Mouse (Mus musculus) layer of hippocampus, adult 18-20 months (tissue): ENCODE measurements at regions not wholly inside any gene's neighbourhood (a gene's known extent, or its start where the extent isn't known, plus 50 kb on each side); places are given as distances from the start of the nearest gene placed in this dataset.

Experiments
- DNase-seq, 2 experiments: peaks; one replicate each; pipeline ENCODE4 v3.0.0; 2022; ENCODE audit warnings: low spot score in 2 of 2

GRCm38 (mm10) chr12:39952854-39953253 is 85.0 kb downstream of the Arl4a start:
- DNase-seq, result no peak

- no peak for DNase-seq
Measured at GRCm38 (mm10) chr12:39951911-39952310, 85.9 kb downstream of the Arl4a start.

- DNase-seq, result no peak
Measured at GRCm38 (mm10) chr12:39950270-39950801, 87.5 kb downstream of the Arl4a start.

DNA sequence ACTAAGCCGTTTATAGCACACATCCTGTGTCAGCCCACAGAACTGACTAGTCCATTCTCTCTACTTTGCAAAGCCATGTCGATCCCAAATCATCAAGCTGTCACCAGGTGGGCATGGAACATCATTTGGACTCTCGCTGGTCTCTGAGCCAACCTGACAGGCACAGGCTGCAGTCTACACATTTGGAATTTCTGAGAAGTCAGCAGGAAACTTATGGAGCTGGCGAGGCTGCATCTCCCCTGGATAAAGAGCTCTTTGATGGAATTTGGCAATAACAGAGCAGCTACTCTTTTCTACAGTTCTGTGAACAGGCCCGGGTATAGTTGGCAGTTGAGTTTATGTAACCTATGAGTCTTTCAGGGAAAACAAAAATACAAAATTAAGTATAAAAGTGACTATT is 94.9 kb downstream of the Arl4a start:
- no peak for DNase-seq

DNA sequence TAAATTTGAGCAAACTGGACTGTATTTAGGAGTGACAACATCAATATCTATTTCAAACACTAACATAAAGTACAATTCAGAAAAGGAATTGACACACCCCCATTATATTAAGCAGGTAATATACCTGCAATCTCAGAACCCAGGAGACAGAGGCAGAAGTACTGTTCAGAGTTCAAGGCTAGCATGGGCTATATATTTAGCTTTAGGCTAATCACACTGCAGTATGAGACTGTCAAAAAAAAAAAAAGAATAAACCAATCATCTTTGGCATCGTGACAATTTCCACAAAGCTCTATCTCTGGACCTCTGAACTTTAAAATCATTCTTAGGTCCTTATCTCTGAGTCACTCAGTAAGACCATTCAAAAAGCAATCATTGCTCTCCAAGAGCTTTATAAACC is 96.7 kb downstream of the Arl4a start:
- no peak for DNase-seq

DNA sequence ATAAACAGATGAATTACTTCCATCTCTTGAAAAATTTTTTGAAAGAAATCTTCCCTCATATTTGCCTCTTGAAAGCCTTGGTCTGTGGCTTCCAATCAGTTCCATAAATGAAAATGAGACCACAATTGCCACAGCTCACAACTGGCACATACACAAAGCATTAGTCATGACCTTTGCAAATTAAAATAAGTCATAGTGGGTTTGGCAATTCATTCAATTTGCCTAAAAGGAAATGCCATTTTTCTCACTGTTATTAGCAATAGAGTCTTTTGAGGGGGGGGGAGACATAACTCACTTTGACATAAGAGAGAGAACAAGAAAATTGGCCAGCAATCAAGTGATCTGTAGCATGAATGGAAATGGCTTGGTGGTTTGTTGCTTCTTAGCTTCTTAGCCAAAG is 98.8 kb downstream of the Arl4a start:
- DNase-seq, result no peak

- no peak for DNase-seq
Measured at GRCm38 (mm10) chr12:39938211-39938610, 99.6 kb downstream of the Arl4a start.

GRCm38 (mm10) chr12:39936331-39936730 is 101.5 kb downstream of the Arl4a start:
- DNase-seq, result no peak

- no peak for DNase-seq
Measured at GRCm38 (mm10) chr12:39935775-39936174, 102.0 kb downstream of the Arl4a start.

DNA sequence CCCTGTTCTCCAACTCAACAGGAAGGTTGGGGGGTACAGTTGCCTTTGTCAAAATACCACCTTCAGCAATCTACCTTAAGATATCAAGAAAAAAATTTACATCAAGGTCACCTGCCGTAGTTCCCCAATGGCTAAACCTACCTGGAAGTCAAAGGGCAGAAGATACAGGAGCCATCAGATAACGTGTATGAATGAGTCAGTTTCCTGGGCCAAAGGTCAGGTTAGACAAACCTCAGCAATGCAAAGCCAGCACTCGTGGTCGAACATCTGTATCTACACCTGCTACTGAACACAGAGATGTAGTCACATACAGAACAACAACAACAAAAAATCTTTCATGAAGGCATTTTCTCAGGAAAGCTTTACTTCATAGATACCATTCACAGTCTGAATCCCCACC is 102.9 kb downstream of the Arl4a start:
- no peak for DNase-seq

DNA sequence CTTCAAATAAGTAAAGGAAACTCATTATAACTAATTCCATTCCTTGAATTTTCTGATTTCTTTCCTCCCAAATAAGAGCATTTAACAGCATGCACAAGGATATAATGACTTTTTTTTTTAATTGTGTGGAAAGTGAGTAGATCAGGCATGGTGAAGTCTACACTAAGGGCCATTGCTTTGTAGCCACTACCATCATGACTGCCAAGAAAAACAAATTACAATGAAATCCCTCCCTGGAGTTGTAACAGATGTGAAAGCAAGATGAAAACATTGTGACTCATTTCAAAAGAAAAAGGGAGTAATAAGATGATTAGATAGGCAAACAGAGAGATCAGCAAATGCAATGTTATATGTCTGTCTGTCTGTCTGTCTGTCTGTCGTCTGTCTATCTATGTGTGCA is 106.6 kb downstream of the Arl4a start:
- DNase-seq, result no peak

DNA sequence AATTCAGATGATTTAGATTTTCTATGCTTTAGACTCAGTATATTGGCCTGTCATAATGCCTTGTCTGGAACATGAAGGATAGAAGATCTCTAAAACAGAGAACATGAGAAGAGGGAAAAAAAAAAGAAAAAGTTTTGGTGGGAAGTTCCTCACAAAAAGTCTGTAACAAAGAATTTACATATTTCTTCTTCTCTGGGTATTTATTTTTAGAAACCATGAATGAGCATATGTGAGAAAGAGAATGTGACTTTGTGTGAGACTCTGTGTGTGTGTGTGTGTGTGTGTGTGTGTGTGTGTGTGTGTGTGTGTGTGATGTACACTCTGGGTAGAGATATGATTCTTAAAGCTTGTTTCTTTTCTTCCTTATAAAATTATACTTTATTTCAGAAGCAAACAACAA is 109.9 kb downstream of the Arl4a start:
- DNase-seq, result no peak

DNA sequence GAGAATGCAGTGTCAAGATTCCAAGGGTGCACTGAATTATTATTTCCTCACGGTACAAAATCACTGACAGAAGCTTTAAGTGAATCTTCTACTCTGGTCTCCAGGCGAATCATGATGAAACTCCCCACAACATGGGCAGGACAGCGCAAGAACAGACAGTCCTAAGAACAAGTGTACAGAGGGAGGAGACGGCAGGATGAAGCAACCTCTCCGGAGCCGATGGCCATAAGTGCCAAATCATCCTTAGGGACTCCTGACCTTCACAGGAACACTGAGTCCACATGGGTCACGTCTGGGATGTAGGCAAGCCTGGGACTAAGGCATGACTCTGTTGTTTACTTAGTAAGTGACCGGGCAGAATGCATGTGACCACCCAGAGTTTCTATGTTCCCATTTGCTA is 110.8 kb downstream of the Arl4a start:
- DNase-seq, result no peak

GRCm38 (mm10) chr12:39921481-39921880 is 116.3 kb downstream of the Arl4a start:
- no peak for DNase-seq

- peak; percentile 9 to 24 for DNase-seq
Measured at GRCm38 (mm10) chr12:39920466-39920913, 117.3 kb downstream of the Arl4a start.

GRCm38 (mm10) chr12:39919909-39920308 is 117.9 kb downstream of the Arl4a start:
- DNase-seq, result no peak

- no peak for DNase-seq
Measured at GRCm38 (mm10) chr12:39888493-39888892, 149.3 kb downstream of the Arl4a start.

GRCm38 (mm10) chr12:39885366-39885765 is 152.5 kb downstream of the Arl4a start:
- DNase-seq, result no peak

DNA sequence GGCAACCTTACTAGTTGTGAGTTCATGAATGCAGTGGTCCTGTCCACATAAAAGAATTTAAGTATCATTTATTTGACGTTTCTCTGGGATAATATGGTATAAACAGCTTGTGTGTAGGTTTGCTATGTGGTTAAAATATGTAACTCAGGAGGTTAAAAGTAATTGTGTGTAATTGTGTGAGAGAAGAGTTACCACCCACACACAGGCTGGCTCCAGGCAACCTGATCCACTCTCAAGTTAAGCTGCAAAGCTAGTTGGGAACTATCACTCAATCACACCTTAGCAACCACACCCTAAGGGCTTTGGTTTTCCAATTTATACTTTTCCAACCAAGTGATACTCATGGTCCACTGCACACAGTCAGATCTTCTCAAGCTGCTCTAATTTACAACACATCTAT is 157.5 kb downstream of the Arl4a start:
- DNase-seq, result peak in 1 of 2 experiments; percentile 54

- DNase-seq, result no peak
Measured at GRCm38 (mm10) chr12:39873917-39874316, 163.9 kb downstream of the Arl4a start.

GRCm38 (mm10) chr12:39861797-39862196 is 176.0 kb downstream of the Arl4a start:
- no peak for DNase-seq

- DNase-seq, result no peak
Measured at GRCm38 (mm10) chr12:39851610-39852009, 186.2 kb downstream of the Arl4a start.

DNA sequence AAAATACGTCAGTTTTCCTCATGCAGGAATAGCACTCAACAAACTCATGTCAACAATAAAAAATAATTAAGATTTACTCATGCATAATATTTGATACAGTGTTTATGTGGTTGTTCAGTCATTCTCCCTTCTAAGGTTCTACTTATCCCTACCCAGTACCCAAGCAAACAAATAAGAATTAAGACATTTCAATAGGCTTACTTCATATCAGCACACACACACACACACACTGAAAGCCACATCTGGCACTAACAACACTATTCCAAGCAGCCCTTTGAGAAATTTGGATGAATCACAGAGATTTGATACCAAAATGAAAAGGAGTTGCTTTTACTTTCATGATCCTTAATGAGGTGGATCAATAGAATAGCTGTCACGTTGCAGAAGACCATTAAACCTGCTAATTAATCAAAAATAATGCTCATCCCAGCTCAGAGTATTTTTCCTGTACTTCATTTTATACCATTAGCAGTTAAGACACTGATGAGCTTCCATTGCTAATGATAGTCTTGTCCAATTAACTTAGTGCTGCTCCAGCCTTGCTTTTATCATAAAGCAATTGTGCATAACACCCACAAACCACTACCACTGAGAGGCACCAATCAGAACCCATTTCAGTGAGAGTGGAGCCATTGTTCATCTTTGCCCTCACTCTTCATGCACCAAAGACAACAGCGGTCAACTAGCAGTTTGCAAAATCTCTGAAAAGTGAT is 188.3 kb downstream of the Arl4a start:
- no peak for DNase-seq
